Mouse (Mus musculus) thymus, postnatal 36 days (tissue): ENCODE results near the gene Rufy4.
"Not testable (repeated sequence)": the region's sequence is repeated elsewhere in the genome, so short reads cannot be mapped to it uniquely, and the experiment has no call there.

ENCODE experiments used
- DNase-seq, 2 experiments: peaks; one replicate each; pipeline ENCODE4 v3.0.0; 2022; ENCODE audit warnings: mixed read lengths in 2 of 2

Rufy4 gene

GRCm38 (mm10) chr1:74153461-74154184, 28.3 kb downstream of the Rufy4 start, which contains the start of gene Cxcr2:
TSS of gene Cxcr2 (plus strand) at chr1:74153989.
- DNase-seq: peak; percentile 31 to 44

GRCm38 (mm10) chr1:74155435-74156012, 30.2 kb downstream of the Rufy4 start:
- no peak for DNase-seq

GRCm38 (mm10) chr1:74156381-74156910, 31.1 kb downstream of the Rufy4 start:
- DNase-seq: no peak

- DNase-seq: not testable (repeated sequence)
Measured at GRCm38 (mm10) chr1:74159613-74160012, 34.3 kb downstream of the Rufy4 start.

- no peak for DNase-seq
Measured at GRCm38 (mm10) chr1:74160036-74160435, 34.7 kb downstream of the Rufy4 start.

GRCm38 (mm10) chr1:74167136-74167535, 41.8 kb downstream of the Rufy4 start:
- no peak for DNase-seq

- DNase-seq: no peak
Measured at GRCm38 (mm10) chr1:74169721-74170120, 44.4 kb downstream of the Rufy4 start.

GRCm38 (mm10) chr1:74172722-74173121, 47.4 kb downstream of the Rufy4 start:
- DNase-seq: no peak

- DNase-seq: no peak
Measured at GRCm38 (mm10) chr1:74175731-74176130, 50.4 kb downstream of the Rufy4 start.

- DNase-seq: no peak
Measured at GRCm38 (mm10) chr1:74178618-74179017, 53.3 kb downstream of the Rufy4 start.

GRCm38 (mm10) chr1:74179624-74180408, 54.5 kb downstream of the Rufy4 start:
- DNase-seq: no peak

GRCm38 (mm10) chr1:74181462-74181861, 56.1 kb downstream of the Rufy4 start:
- no peak for DNase-seq

- DNase-seq: no peak
Measured at GRCm38 (mm10) chr1:74183006-74183405, 57.7 kb downstream of the Rufy4 start.

GRCm38 (mm10) chr1:74190471-74190870, 65.1 kb downstream of the Rufy4 start:
- no peak for DNase-seq

- no peak for DNase-seq
Measured at GRCm38 (mm10) chr1:74192711-74193110, 67.4 kb downstream of the Rufy4 start.

- no peak for DNase-seq
Measured at GRCm38 (mm10) chr1:74194445-74194844, 69.1 kb downstream of the Rufy4 start, which contains the start of gene Cxcr1. TSS of gene Cxcr1 (minus strand) at chr1:74194631.

GRCm38 (mm10) chr1:74195961-74196360, 70.6 kb downstream of the Rufy4 start:
- peak; percentile 26 for DNase-seq

GRCm38 (mm10) chr1:74196621-74197419, 71.5 kb downstream of the Rufy4 start:
- no peak for DNase-seq
